Mouse (Mus musculus) embryonic facial prominence, embryonic 10.5 days (tissue): Measurements from ENCODE around the gene Znhit2. TPM values are rescaled to one million over a fixed set of nuclear protein-coding genes. Genes with fewer than 3 reads are reported as not detected.

Experiments
- DNase-seq: peaks from one replicate; pipeline ENCODE4 v3.0.0-alpha.2; 2017; ENCODE audit warnings: low spot score
- H3K27ac ChIP-seq: fragments of 300-500 bp; sonication (generic); replicated peaks from 2 replicates; pipeline ENCODE4 v1.5.1; 2016; ENCODE audit warnings: mild to moderate bottlenecking
- H3K27me3 ChIP-seq: fragments of 300-500 bp; sonication (generic); replicated peaks from 2 replicates; pipeline ENCODE4 v1.6.1; 2016; ENCODE audit warnings: low read depth, mild to moderate bottlenecking; ENCODE audit not compliant: poor library complexity, severe bottlenecking
- H3K36me3 ChIP-seq: fragments of 300-500 bp; sonication (generic); replicated peaks from 2 replicates; pipeline ENCODE4 v1.6.1; 2016; ENCODE audit warnings: mild to moderate bottlenecking, moderate library complexity
- H3K4me1 ChIP-seq: fragments of 300-500 bp; sonication (generic); 2 replicates; pipeline ENCODE4 v1.6.1; 2016
- H3K4me3 ChIP-seq: fragments of 300-500 bp; sonication (generic); 2 replicates; pipeline ENCODE4 v1.5.1; 2016; ENCODE audit warnings: mild to moderate bottlenecking, moderate library complexity
- H3K9me3 ChIP-seq: fragments of 300-500 bp; sonication (generic); 2 replicates; pipeline ENCODE4 v1.6.1; 2016; ENCODE audit warnings: mild to moderate bottlenecking
- WGBS: fragments of 180-500 bp; shearing (Covaris S2); methylation state at CpG from one replicate; pipeline ENCODE4 v1.1.7; 2016; 5-methylcytosine and 5-hydroxymethylcytosine counted together
- polyA plus RNA-seq: library from polyadenylated mRNA; unstranded; fragments of >200 nt; fragmentation: Nextera tagmentation; extraction: Ambion mirVana; gene quantifications from 2 replicates; pipeline ENCODE4 v1.2.1, GENCODE M21; 2016

The Znhit2 gene
- polyA plus RNA-seq = 33.8 and 35.6 TPM in 2 replicates

DNA sequence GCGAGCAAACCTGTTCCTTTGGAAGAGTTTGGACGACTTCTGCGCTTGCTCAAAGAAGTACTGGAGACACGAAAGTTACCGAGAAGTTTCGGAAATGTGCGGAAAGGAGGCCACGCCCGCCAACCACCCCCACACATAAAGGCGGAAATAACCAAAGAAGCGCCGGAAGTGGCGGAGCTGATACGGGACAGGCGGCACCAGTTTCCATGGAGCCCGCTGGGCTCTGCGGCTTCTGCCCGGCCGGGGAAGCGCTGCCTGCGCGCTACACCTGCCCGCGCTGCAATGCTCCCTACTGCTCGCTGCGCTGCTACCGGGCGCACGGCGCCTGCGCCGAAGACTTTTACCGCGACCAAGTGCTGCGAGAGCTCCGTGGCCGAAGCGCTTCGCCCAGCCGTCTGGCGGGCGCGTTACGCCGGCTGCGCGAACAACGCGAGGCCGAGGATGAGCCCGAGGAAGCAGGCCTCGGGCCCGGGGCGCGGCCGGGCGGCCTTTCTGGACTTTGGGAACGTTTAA, at the start of gene Znhit2:
Znhit2 (plus strand) TSS at position 172 of the 513 bp plus-strand sequence.
- Histone ChIP-seq H3K4me3 (peak within 1 kb of the TSS; percentile 94), H3K9me3 (no peaks in the 10 kb centered on the region), H3K36me3 (peaks cover 41% of the 10 kb centered on the region), H3K4me1 (peaks cover 45% of the 10 kb centered on the region), H3K27ac (peak within 1 kb of the TSS; percentile 94), H3K27me3 (no peaks in the 10 kb centered on the region)
- DNase-seq = peak; percentile 93
- under 1% methylated on average over 58 of the region's 58 CpGs for WGBS

DNA sequence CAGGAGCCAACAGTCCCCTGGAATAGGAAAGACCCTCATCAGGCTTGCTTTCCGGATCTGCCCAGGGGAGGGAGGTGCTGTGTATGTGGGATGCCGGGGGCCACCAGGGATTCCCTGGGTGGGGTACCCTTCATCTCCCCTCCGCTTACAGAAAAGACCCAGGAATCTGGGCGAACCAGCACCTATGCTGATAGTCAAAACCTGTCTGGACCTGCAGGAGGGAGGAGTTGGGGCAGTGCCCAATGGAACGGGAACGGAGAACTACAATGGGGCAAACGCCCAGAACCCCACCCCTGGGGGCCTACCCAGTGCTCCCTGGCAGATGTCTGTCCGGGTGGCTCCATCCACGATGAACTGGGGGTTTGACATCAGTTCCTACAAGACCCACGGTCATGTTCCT, 47.3 kb upstream of the Znhit2 start:
- Histone ChIP-seq H3K4me1 (peaks cover 24% of the 10 kb centered on the region), H3K4me3 (no peak overlapping the region), H3K36me3 (no peaks in the 10 kb centered on the region), H3K27me3 (peaks cover 48% of the 10 kb centered on the region), H3K9me3 (no peaks in the 10 kb centered on the region), H3K27ac (no peak overlapping the region)
- WGBS = 86% methylated on average over 10 of the region's 10 CpGs
- DNase-seq = no peak

DNA sequence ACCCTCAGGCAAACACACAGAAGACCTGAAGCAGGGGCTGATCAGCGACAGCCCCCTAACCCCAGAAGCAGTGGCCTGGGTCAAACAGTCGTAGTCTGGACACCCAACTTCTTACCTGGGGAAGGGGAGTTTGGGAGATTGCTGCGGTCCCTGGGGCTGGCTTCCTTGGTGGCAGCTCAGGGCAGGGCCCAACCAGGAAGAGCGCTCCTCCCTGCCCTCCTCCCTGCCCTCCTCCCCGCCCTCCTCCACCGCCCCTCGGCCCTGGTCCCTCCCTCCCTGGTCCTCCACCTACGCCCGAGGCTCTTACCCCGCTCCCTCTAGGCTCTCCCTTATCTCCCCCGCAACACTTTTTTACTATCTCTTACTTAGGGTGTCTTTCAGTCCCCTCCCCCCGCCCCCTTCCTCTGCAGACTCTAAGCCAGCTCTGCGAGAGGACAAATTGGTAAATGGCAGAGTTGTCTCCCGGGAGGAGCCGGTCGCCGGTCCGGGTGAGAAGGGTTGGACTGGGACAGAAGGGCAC, 45.9 kb upstream of the Znhit2 start:
- peaks cover 24% of the 10 kb centered on the region for H3K4me1 ChIP-seq
- H3K4me3 ChIP-seq = peak overlapping the region; percentile 68
- DNase-seq = peak; percentile 63
- 2% methylated on average over 18 of the region's 18 CpGs for WGBS
- H3K9me3 ChIP-seq = no peaks in the 10 kb centered on the region
- peak overlapping the region; percentile 80 for H3K27ac ChIP-seq
- H3K36me3 ChIP-seq = no peaks in the 10 kb centered on the region
- H3K27me3 ChIP-seq = peaks cover 48% of the 10 kb centered on the region

DNA sequence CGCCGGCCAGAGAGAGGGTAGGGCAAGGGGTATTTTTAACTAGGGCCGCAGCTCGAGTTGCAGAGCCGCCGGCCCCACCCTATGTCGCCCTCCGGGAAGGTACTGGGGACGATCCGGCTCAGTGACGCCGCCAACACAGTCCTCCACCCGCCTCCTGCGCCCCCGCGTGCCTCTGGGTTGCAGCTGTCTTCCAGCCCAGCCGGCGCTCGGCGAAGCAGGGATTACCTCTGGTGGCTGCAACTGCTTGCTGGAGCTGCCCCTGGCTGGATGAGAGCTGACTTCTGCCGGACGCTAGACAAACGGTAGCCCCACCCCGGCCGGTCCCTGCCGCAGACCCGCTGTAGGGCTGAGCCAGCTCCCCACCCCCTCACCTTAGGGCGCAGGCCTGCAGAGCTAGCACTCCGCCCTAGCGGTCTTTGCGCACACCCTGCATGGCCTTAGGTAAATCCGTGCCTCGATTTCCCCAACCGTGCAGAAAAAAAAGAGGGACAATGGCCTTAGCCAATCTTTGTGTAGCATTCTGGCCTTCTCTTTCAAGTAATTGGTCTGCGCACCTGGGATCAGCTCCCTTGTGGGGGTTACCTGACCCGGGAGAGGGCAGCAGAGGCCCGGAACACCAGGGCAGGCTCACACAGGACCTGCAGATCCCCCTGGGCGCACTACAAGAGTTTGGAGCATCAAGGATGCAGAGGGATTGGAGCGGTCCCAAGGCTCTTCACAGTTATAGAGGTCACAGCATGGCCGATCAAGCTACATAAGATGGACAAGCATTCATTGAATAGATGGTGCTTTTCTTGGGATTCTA, 45.3 kb upstream of the Znhit2 start, which contains the start of gene Capn1:
Capn1 (minus strand) TSS at position 387 of the 805 bp plus-strand sequence.
- Histone ChIP-seq H3K27me3 (peaks cover 48% of the 10 kb centered on the region), H3K27ac (peak within 1 kb of the TSS; percentile 80), H3K4me3 (peak within 1 kb of the TSS; percentile 68), H3K4me1 (peaks cover 24% of the 10 kb centered on the region), H3K36me3 (no peaks in the 10 kb centered on the region), H3K9me3 (no peaks in the 10 kb centered on the region)
- 2% methylated on average over 40 of the region's 40 CpGs for WGBS
- DNase-seq = peak; percentile 82

DNA sequence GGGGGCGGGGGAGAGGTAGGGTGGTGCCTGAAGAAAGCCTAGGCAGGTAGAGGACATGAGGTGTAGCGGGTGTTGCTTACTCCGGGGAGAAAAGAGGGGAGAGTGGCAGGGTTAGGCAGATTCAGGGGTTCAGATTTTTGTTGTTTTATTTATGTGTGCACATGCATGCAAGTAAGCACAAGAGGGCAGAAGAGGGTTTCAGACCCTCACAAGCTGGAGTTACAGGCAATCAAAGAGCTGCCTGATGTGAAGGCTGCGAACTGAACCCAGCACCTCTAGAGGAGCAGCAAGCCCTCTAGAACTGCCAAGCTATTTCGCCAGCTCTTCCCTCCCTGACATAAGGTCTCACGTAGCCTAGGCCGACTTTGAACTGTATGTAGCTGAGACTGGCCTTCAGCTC, 44.5 kb upstream of the Znhit2 start:
- H3K27me3 ChIP-seq = peaks cover 48% of the 10 kb centered on the region
- peaks cover 24% of the 10 kb centered on the region for H3K4me1 ChIP-seq
- H3K9me3 ChIP-seq = no peaks in the 10 kb centered on the region
- H3K4me3 ChIP-seq = 0 out of 2 replicates have a peak overlapping the region, but pooled peaks have one; percentile 68
- no peaks in the 10 kb centered on the region for H3K36me3 ChIP-seq
- no peak for DNase-seq
- WGBS = 42% methylated on average over 7 of the region's 7 CpGs
- H3K27ac ChIP-seq = no peak overlapping the region

DNA sequence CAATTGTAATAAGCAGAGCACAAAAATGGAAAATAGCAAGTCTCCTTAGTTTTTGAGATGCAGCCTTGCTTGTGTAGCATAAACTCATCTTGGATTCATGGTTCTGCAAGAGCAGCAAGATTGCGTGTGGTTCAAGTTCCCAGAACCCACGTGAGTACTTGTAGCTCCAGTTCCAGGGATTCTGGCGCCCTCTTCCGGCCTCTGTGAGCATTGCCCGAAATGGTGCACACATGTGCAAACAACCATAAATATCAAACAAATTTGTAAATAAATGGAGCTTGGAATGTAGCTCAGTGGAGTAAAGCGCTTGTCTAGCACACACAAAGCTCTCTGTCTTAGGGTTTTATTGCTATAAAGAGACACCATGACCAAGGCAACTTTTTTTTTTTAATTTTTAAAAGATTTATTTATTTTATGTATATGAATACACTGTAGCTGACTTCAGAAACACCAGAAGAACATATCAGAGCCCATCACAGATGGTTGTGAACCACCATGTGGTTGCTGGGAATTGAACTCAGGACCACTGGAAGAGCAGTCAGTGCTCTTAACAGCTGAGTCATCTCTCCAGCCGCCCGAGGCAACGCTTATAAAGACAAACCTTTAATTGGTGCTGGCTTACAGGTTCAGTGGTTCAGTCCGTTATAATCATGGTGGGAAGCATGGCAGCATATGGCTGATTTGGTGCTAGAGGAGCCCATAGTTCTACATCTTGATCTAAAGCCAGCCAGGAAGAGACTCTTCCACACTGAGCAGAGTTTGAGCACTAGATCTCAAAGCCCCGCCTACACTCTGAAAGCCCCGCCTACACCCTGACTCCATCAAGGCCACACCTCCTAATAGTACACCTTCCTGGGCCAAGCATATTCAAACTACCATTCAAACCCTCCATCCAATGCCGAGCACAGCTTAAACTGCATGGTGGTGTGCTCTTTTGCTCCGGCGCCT, 42.6 kb upstream of the Znhit2 start:
- Histone ChIP-seq H3K27me3 (peaks cover 45% of the 10 kb centered on the region), H3K36me3 (no peaks in the 10 kb centered on the region), H3K4me3 (no peak overlapping the region), H3K4me1 (peaks cover 24% of the 10 kb centered on the region), H3K9me3 (no peaks in the 10 kb centered on the region), H3K27ac (no peak overlapping the region)
- WGBS = 31% methylated on average over 15 of the region's 15 CpGs
- DNase-seq = peak; percentile 87

DNA sequence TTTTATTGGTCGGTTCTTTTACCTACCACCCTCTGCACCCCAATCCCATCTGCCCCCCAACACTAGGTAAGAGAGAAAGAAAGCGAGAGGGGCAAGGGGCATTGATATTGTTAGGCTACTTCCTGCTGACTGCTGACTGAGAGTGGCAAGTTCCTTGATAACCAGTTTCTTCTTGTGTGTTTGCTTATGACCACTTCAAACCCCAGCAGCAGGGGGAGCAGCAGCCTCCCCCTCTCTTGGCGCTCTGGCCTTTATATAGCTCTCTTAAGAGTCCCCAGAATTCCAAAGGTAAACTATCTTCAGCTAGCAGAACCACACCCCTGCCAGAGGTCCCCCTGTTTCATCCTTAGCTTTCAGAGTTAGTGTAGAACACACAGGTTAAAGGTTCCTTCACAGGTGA, 40.7 kb upstream of the Znhit2 start:
- no peak overlapping the region for H3K27ac ChIP-seq
- 57% methylated on average over 3 of the region's 3 CpGs for WGBS
- H3K4me3 ChIP-seq = no peak overlapping the region
- H3K36me3 ChIP-seq = no peaks in the 10 kb centered on the region
- no peak for DNase-seq
- H3K9me3 ChIP-seq = no peaks in the 10 kb centered on the region
- peaks cover 17% of the 10 kb centered on the region for H3K4me1 ChIP-seq
- H3K27me3 ChIP-seq = peaks cover 30% of the 10 kb centered on the region

DNA sequence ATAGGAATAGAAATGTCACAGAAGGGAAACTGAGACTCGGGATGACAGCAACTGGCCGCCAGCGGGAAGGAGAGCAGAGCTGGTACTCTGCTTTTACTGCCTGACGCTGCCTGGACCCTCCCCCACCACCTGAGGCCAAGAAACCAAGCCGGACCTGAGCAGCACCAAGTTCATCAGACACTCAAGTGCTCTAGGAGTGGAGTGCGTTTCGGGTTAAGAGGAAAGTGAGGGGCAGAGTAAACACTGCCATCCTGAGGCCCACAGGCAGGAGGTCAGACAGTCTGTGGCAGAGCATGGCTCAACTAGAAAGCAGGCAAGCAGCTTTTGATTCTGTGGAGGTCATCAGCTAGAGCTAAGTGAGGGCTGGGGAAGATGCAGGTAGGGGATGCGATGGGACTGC, 37.9 kb upstream of the Znhit2 start:
- no peaks in the 10 kb centered on the region for H3K9me3 ChIP-seq
- 0 out of 2 replicates have a peak, but pooled peaks cover 3% of the 10 kb centered on the region for H3K27me3 ChIP-seq
- DNase-seq = no peak
- 67% methylated on average over 8 of the region's 8 CpGs for WGBS
- no peaks in the 10 kb centered on the region for H3K36me3 ChIP-seq
- H3K4me1 ChIP-seq = peaks cover 3% of the 10 kb centered on the region; the same call in 1 of the 2 replicates
- no peak overlapping the region for H3K27ac ChIP-seq
- no peak overlapping the region for H3K4me3 ChIP-seq

DNA sequence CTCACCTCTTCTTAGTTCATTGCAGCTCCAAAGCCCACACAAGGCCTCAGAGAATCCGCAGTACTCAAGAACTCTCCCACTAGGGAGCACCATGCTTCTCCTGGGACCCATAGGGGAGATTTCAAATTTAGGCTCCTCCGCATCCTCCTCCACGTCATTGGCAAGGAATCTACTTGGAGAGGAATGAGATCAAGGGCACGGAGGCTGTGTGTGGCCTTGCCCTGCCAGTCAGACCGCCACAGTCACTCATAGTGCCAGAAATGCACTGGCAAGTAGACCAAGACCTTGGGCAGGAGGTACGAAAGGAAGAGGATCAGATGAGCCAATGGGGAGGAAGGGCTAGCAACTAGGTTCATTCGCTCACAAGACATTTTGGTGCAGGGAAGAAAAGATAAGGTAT, 37.1 kb upstream of the Znhit2 start:
- Histone ChIP-seq H3K9me3 (no peaks in the 10 kb centered on the region), H3K27ac (no peak overlapping the region), H3K4me3 (no peak overlapping the region), H3K27me3 (0 out of 2 replicates have a peak, but pooled peaks cover 3% of the 10 kb centered on the region), H3K36me3 (no peaks in the 10 kb centered on the region), H3K4me1 (peaks cover 3% of the 10 kb centered on the region; the same call in 1 of the 2 replicates)
- 82% methylated on average over 7 of the region's 7 CpGs for WGBS
- DNase-seq = no peak

DNA sequence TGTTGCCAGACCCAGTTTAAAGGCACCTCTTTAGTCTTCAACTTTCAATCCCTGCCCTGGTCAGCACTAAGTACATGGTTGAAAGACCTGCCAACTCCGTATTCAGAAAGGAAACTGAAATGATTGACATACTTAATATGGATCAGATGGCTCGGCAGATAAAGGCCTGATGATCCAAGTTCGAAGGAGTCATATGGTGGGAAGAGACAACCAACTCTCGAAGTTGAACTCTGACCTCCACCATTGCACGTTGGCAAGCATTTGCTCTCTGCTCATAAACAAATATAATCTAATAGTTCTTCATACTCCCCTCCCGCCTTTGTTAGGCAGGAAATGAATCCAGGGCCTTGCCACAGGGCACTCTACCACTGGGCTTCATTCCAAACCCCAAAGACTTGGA, 32.0 kb upstream of the Znhit2 start:
- no peak for DNase-seq
- Histone ChIP-seq H3K4me1 (no peaks in the 10 kb centered on the region), H3K9me3 (no peaks in the 10 kb centered on the region), H3K27ac (no peak overlapping the region), H3K4me3 (no peak overlapping the region), H3K36me3 (no peaks in the 10 kb centered on the region), H3K27me3 (no peaks in the 10 kb centered on the region)
- WGBS = 86% methylated on average over 6 of the region's 6 CpGs

DNA sequence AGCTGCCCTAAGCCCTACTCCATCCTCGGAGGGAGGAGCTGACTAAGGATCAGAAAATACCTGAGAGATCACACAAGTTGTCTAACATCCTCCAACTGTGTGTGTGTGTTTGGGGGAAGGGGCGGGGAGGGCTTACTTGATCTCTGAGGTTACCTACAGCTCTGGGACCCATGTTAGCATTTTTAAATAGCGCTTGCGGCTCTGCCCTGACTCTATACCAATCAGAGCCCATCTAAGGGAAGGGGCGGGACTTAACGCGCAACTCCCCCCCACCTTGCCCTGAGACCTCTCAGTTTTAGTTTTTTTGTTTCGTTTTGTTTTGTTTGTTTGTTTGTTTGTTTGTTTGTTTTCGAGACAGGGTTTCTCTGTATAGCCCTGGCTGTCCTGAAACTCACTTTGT, 31.6 kb upstream of the Znhit2 start:
- Histone ChIP-seq H3K9me3 (no peaks in the 10 kb centered on the region), H3K27me3 (no peaks in the 10 kb centered on the region), H3K36me3 (no peaks in the 10 kb centered on the region), H3K4me3 (no peak overlapping the region), H3K4me1 (no peaks in the 10 kb centered on the region), H3K27ac (no peak overlapping the region)
- WGBS = 83% methylated on average over 9 of the region's 9 CpGs
- DNase-seq = no peak
